Mouse (Mus musculus): ENCODE measurements around the gene Lbx2.

DNA sequence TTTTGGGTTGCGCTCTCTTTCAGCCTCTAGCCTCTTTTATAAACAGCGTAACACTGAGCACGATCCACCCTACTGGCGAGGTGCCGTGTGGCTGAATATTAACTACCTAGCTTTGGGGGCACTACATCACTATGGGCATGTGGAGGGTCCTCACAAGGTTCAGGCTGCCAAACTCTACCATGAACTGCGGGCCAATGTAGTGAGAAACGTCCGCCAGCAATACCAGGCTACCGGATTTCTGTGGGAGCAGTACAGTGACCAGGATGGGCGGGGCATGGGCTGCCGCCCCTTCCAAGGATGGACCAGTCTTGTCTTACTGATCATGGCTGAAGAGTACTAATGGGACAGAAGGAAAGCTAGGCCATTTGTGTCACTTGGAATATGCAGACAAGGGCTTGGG lies 32.2 kb downstream of the Lbx2 start:
- no peak for TF ChIP-seq POLR2A (IDR thresholded peaks at IDR 0.05; ENCODE audit: low read depth, low read length)
- TF ChIP-seq CTCF (IDR thresholded peaks at IDR 0.05; ENCODE audit: extremely low read depth, insufficient read length, insufficient replicate concordance, low read depth, low read length) = no peak

Data from small intestine, adult 2 months (tissue).